Mouse (Mus musculus) erythroblast, embryonic 14.5 days (primary cell): Measurements from ENCODE around the gene Utp11.

ENCODE experiments used
- GATA1 ChIP-seq: IDR thresholded peaks from 2 replicates; pipeline ENCODE4 v1.6.1; 2012; ENCODE audit warnings: low read length, inconsistent platforms, mixed read lengths
- TAL1 ChIP-seq: IDR thresholded peaks from 3 replicates; pipeline ENCODE4 v1.6.1; 2012; ENCODE audit warnings: low read length, inconsistent platforms, mixed read lengths

- TF ChIP-seq GATA1: no peak
- TF ChIP-seq TAL1: no peak
These were observed 35.6 kb downstream of the Utp11 start for GRCm38 (mm10) chr4:124657781-124658180.
